Mouse (Mus musculus) ES-Bruce4 (cell line): ENCODE results near the gene Gal3st2. TPM values are rescaled to one million over a fixed set of nuclear protein-coding genes. Genes with fewer than 3 reads are reported as not detected.
"Not testable (repeated sequence)": the region's sequence is repeated elsewhere in the genome, so short reads cannot be mapped to it uniquely, and the experiment has no call there.

Experiments used
- H3K27ac ChIP-seq: 2 replicates; pipeline ENCODE4 v1.5.1; 2012; ENCODE audit warnings: low read length, inconsistent platforms; ENCODE audit not compliant: insufficient read depth
- H3K27me3 ChIP-seq: 2 replicates; pipeline ENCODE4 v1.6.1; 2012; ENCODE audit warnings: mild to moderate bottlenecking, low read length, inconsistent platforms; ENCODE audit not compliant: control insufficient read depth, poor library complexity, insufficient read depth, severe bottlenecking
- H3K36me3 ChIP-seq: 2 replicates; pipeline ENCODE4 v1.6.1; 2012; ENCODE audit warnings: inconsistent platforms, mild to moderate bottlenecking, low read length, moderate library complexity; ENCODE audit not compliant: control insufficient read depth, poor library complexity, insufficient read depth, severe bottlenecking
- H3K4me1 ChIP-seq: one replicate; pipeline ENCODE4 v1.8.1; 2011; ENCODE audit warnings: low read length; ENCODE audit not compliant: control insufficient read depth, insufficient read depth
- H3K4me3 ChIP-seq: 2 replicates; pipeline ENCODE4 v1.5.1; 2011; ENCODE audit warnings: low read depth, mild to moderate bottlenecking, low read length
- H3K9ac ChIP-seq: 2 replicates; pipeline ENCODE4 v1.6.1; 2012; ENCODE audit warnings: low read depth, mild to moderate bottlenecking, inconsistent platforms; ENCODE audit not compliant: poor library complexity, severe bottlenecking
- H3K9me3 ChIP-seq: replicated peaks from 2 replicates; pipeline ENCODE4 v1.6.1; 2012; ENCODE audit warnings: mild to moderate bottlenecking, low read length, inconsistent platforms; ENCODE audit not compliant: control insufficient read depth, poor library complexity, insufficient read depth, severe bottlenecking
- CTCF ChIP-seq: IDR thresholded peaks from one replicate; pipeline ENCODE4 v1.8.1; 2011; ENCODE audit warnings: low read depth, low read length
- EP300 ChIP-seq: IDR thresholded peaks from 2 replicates; pipeline ENCODE4 v1.6.1; 2011; ENCODE audit warnings: low read depth, low read length; ENCODE audit not compliant: insufficient read depth
- POLR2A ChIP-seq: IDR thresholded peaks from one replicate; pipeline ENCODE4 v1.8.1; 2011; ENCODE audit warnings: low read length; ENCODE audit not compliant: insufficient read depth
- polyA plus RNA-seq: library from polyadenylated mRNA; stranded (reverse); fragments of >200 nt; gene quantifications from 2 replicates; pipeline ENCODE4 v1.2.4, GENCODE M21; 2011; ENCODE audit warnings: low read depth; ENCODE audit not compliant: missing spikeins, insufficient read depth, insufficient read length

Gene Gal3st2
- polyA plus RNA-seq, result not detected in 2 replicates

GRCm38 (mm10) chr1:93861048-93861447 is at the start of gene Gal3st2:
Gene Gal3st2 (plus strand): TSS chr1:93861306.
- not testable (repeated sequence) for H3K4me1 ChIP-seq, H3K4me3 ChIP-seq, H3K27me3 ChIP-seq, H3K36me3 ChIP-seq, H3K27ac ChIP-seq, H3K9ac ChIP-seq, H3K9me3 ChIP-seq

GRCm38 (mm10) chr1:93811495-93812039 is 49.5 kb upstream of the Gal3st2 start:
- H3K36me3 ChIP-seq, result peaks cover 58% of the 10 kb centered on the region

GRCm38 (mm10) chr1:93817823-93818532 is 43.1 kb upstream of the Gal3st2 start:
- Histone ChIP-seq H3K27ac (no peak overlapping the region), H3K9ac (no peak overlapping the region), H3K27me3 (no peaks in the 10 kb centered on the region), H3K9me3 (no peaks in the 10 kb centered on the region), H3K4me1 (no peaks in the 10 kb centered on the region), H3K4me3 (no peak overlapping the region), H3K36me3 (peaks cover 43% of the 10 kb centered on the region)
- TF ChIP-seq CTCF (no peak), EP300 (no peak), POLR2A (no peak)

More at GRCm38 (mm10) chr1:93811495-93812039, 49.5 kb upstream of the Gal3st2 start:
- TF ChIP-seq EP300 (no peak), POLR2A (no peak), CTCF (no peak)
- H3K9ac ChIP-seq, result no peak overlapping the region
- no peaks in the 10 kb centered on the region for H3K4me1 ChIP-seq
- no peak overlapping the region for H3K4me3 ChIP-seq
- H3K27me3 ChIP-seq, result no peaks in the 10 kb centered on the region
- no peak overlapping the region for H3K27ac ChIP-seq
- H3K9me3 ChIP-seq, result no peaks in the 10 kb centered on the region

- no peaks in the 10 kb centered on the region for H3K27me3 ChIP-seq
- H3K36me3 ChIP-seq, result peaks cover 36% of the 10 kb centered on the region
- no peak overlapping the region for H3K4me3 ChIP-seq
- no peaks in the 10 kb centered on the region for H3K4me1 ChIP-seq
- H3K27ac ChIP-seq, result no peak overlapping the region
- H3K9me3 ChIP-seq, result no peaks in the 10 kb centered on the region
- no peak for TF ChIP-seq CTCF
- no peak for TF ChIP-seq EP300
- TF ChIP-seq POLR2A, result no peak
- H3K9ac ChIP-seq, result no peak overlapping the region
These were observed 42.4 kb upstream of the Gal3st2 start for GRCm38 (mm10) chr1:93818722-93819121.

- Histone ChIP-seq H3K4me1 (no peaks in the 10 kb centered on the region), H3K36me3 (peaks cover 5% of the 10 kb centered on the region), H3K4me3 (no peak overlapping the region), H3K9ac (no peak overlapping the region; the same call in 1 of the 2 replicates), H3K9me3 (no peaks in the 10 kb centered on the region), H3K27ac (peak overlapping the region; percentile 26; the same call in 1 of the 2 replicates), H3K27me3 (no peaks in the 10 kb centered on the region)
- TF ChIP-seq POLR2A (no peak), EP300 (no peak), CTCF (no peak)
These were observed 37.2 kb upstream of the Gal3st2 start for GRCm38 (mm10) chr1:93823796-93824495.

GRCm38 (mm10) chr1:93824609-93825008 is 36.5 kb upstream of the Gal3st2 start, which contains the start of gene D2hgdh:
Gene D2hgdh (plus strand): TSS chr1:93824909.
- Histone ChIP-seq H3K4me3 (peak within 1 kb of the TSS; percentile 69), H3K27ac (peak within 1 kb of the TSS; percentile 46), H3K9me3 (no peaks in the 10 kb centered on the region), H3K27me3 (no peaks in the 10 kb centered on the region), H3K9ac (peak within 1 kb of the TSS; percentile 35; the same call in 1 of the 2 replicates), H3K36me3 (no peaks in the 10 kb centered on the region), H3K4me1 (no peaks in the 10 kb centered on the region)
- no peak for TF ChIP-seq EP300
